Mouse (Mus musculus) heart, embryonic 14.5 days (tissue): ENCODE data around the gene Nt5e. TPM values are rescaled to one million over a fixed set of nuclear protein-coding genes. Genes with fewer than 3 reads are reported as not detected.

ENCODE experiments used
- ATAC-seq: fragments of 200-750 bp; cut with Nextera tagmentation; 2 replicates; pipeline ENCODE4 v1.8.0; 2017; ENCODE audit warnings: low read depth, moderate TSS enrichment; ENCODE audit not compliant: insufficient number of reproducible peaks, insufficient read depth, low FRiP score
- H3K27ac ChIP-seq, 2 experiments: fragments of 200-500 bp in 1 of 2; fragments of 300-500 bp in 1 of 2; sonication (generic) in 1 of 2; replicated peaks in 1 of 2; 2 replicates each; pipeline ENCODE4 v1.5.1; 2012 to 2014; ENCODE audit warnings: low read depth in 2 of 2, low read length in 2 of 2, control low read depth in 1 of 2, mild to moderate bottlenecking in 1 of 2, mixed read lengths in 1 of 2; ENCODE audit not compliant: control insufficient read depth in 1 of 2, insufficient read depth in 1 of 2
- H3K27me3 ChIP-seq: fragments of 300-500 bp; sonication (generic); 2 replicates; pipeline ENCODE4 v1.6.1; 2014; ENCODE audit warnings: mild to moderate bottlenecking, low read length, control low read depth; ENCODE audit not compliant: control insufficient read depth, insufficient read depth
- H3K36me3 ChIP-seq: fragments of 300-500 bp; sonication (generic); 2 replicates; pipeline ENCODE4 v1.6.1; 2014; ENCODE audit warnings: mild to moderate bottlenecking, control low read depth, low read length, mixed read lengths; ENCODE audit not compliant: control insufficient read depth, insufficient read depth
- H3K4me1 ChIP-seq, 2 experiments: fragments of 200-500 bp in 1 of 2; fragments of 300-500 bp in 1 of 2; sonication (generic) in 1 of 2; 2 replicates each; pipeline ENCODE4 v1.6.1; 2012 to 2014; ENCODE audit warnings: low read length in 2 of 2, control low read depth in 1 of 2, mixed read lengths in 1 of 2; ENCODE audit not compliant: control insufficient read depth in 2 of 2, insufficient read depth in 2 of 2
- H3K4me2 ChIP-seq: fragments of 300-500 bp; sonication (generic); 2 replicates; pipeline ENCODE4 v1.6.1; 2014; ENCODE audit warnings: mild to moderate bottlenecking, low read length
- H3K4me3 ChIP-seq, 2 experiments: fragments of 200-500 bp in 1 of 2; fragments of 300-500 bp in 1 of 2; sonication (generic) in 1 of 2; 2 replicates each; pipeline ENCODE4 v1.5.1; 2012 to 2014; ENCODE audit warnings: low read length in 2 of 2, mild to moderate bottlenecking in 2 of 2, control low read depth in 1 of 2, low read depth in 1 of 2, moderate library complexity in 1 of 2; ENCODE audit not compliant: control insufficient read depth in 1 of 2, insufficient read depth in 1 of 2
- H3K9ac ChIP-seq: fragments of 300-500 bp; sonication (generic); 2 replicates; pipeline ENCODE4 v1.6.1; 2014; ENCODE audit warnings: mild to moderate bottlenecking, low read length
- H3K9me3 ChIP-seq: fragments of 300-500 bp; sonication (generic); 2 replicates; pipeline ENCODE4 v1.6.1; 2016; ENCODE audit warnings: low read length, control low read depth; ENCODE audit not compliant: control insufficient read depth
- WGBS: fragments of 180-500 bp; shearing (Covaris S2); extraction: QIAGEN DNeasy Blood & Tissue Kit; methylation state at CpG from one replicate; pipeline ENCODE4 v1.1.7; 2014; 5-methylcytosine and 5-hydroxymethylcytosine counted together
- polyA plus RNA-seq: library from polyadenylated mRNA; unstranded; fragments of >200 nt; fragmentation: Nextera tagmentation; extraction: Ambion mirVana; gene quantifications from 2 replicates; pipeline ENCODE4 v1.2.1, GENCODE M21; 2014

Nt5e gene
- polyA plus RNA-seq, 1 experiment from 2014 or later: 5.6 TPM

DNA sequence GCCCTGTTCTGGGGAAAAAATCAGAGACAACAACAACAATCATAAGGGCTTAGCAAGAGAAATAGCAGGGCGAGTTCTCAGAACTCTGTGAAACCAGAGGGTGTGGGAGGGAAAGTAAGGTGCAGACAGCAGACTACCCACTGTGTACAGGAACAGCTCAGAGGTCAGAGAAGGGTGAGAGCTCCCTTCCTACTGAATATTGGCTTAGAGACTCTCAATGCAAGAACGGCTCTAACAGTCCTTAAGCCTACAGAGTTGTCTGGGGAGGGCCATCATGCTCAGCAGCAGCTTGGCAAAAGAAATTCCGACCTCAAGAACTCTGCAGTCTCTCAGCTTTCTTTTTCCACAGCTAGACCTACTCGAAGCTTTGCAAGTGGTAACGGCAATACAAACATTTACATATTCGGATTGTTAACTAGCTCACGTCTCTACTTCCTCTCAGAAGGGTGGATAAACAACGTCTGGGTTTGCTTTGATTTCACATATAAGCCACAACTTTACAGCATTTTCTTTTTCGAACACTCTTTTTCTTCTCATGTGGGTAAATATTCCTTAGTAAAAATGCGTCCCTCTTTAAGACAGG, 2.3 kb downstream of the Nt5e start:
- Histone ChIP-seq H3K9ac (peak overlapping the region; percentile 34), H3K4me3 (no peak overlapping the region), H3K27ac (no peak overlapping the region), H3K9me3 (no peaks in the 10 kb centered on the region), H3K27me3 (no peaks in the 10 kb centered on the region), H3K36me3 (no peaks in the 10 kb centered on the region), H3K4me2 (peak overlapping the region; percentile 21; the same call in 1 of the 2 replicates), H3K4me1 (peaks cover 2 to 18% of the 10 kb centered on the region in 2 experiments)
- ATAC-seq: no peak
- WGBS: 41% methylated on average over 10 of the region's 10 CpGs

DNA sequence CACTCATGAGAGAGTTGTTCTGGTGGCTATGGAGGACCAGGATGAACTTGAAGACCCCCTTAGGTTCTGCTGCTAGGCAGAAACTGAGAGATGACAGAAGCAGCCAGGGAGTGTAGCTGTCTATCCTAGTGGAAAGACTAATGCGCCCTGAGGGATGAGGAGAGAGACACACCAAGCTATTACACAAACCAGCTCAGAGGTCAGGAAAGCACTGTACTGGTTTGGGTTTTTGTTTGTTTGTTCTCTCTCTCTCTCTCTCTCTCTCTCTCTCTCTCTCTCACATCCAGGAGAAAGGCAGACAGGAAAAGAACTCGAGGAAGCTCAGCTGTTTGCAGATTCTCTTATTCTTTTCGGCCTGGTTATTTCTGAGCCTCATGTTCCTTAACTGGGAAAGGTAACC, 3.3 kb downstream of the Nt5e start:
- Histone ChIP-seq H3K9me3 (no peaks in the 10 kb centered on the region), H3K4me3 (no peak overlapping the region), H3K9ac (no peak overlapping the region), H3K27me3 (no peaks in the 10 kb centered on the region), H3K27ac (no peak overlapping the region), H3K36me3 (no peaks in the 10 kb centered on the region), H3K4me1 (peaks cover 2 to 18% of the 10 kb centered on the region in 2 experiments), H3K4me2 (no peak overlapping the region)
- no peak for ATAC-seq
- WGBS: 85% methylated on average over 3 of the region's 3 CpGs

GRCm38 (mm10) chr9:88332447-88332846, 5.5 kb downstream of the Nt5e start:
- Histone ChIP-seq H3K4me1 (peaks cover 2 to 16% of the 10 kb centered on the region in 2 experiments; a peak in 3 of 4 replicates), H3K4me3 (no peak overlapping the region), H3K9me3 (no peaks in the 10 kb centered on the region), H3K4me2 (no peak overlapping the region), H3K36me3 (no peaks in the 10 kb centered on the region), H3K27ac (no peak overlapping the region), H3K27me3 (no peaks in the 10 kb centered on the region), H3K9ac (no peak overlapping the region)
- no peak for ATAC-seq
- 52% methylated on average over 3 of the region's 3 CpGs for WGBS

- no peak for ATAC-seq
These were observed 8.8 kb downstream of the Nt5e start for GRCm38 (mm10) chr9:88335839-88336238.

GRCm38 (mm10) chr9:88340819-88341218, 13.8 kb downstream of the Nt5e start:
- no peak overlapping the region for H3K27ac ChIP-seq
- ATAC-seq: no peak

More at GRCm38 (mm10) chr9:88335839-88336238, 8.8 kb downstream of the Nt5e start:
- Histone ChIP-seq H3K36me3 (no peaks in the 10 kb centered on the region), H3K9ac (no peak overlapping the region), H3K9me3 (no peaks in the 10 kb centered on the region), H3K4me3 (no peak overlapping the region), H3K27ac (no peak overlapping the region), H3K4me2 (no peak overlapping the region), H3K27me3 (no peaks in the 10 kb centered on the region), H3K4me1 (0 out of 4 replicates have a peak, but pooled peaks cover 0 to 2% of the 10 kb centered on the region in 2 experiments)
- 40% methylated on average over 1 of the region's 2 CpGs for WGBS

DNA sequence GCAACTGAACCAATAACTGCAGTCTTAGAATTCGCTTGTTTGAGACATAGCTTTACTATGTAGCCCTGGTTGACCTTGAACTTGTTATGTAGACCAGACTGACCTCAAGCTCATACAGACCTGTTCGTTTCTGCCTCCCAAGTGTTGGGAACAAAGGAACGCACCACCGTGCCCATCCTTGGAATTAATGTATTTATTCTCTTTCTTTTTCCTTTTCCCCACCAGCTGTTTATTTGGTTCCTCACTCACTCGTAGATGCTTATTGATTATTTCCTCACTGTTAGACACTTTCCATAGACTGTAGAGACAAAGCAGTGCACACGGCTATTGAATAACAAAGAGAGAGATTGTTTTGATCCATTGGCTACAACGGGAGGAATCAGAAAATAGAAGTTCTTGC, 15.2 kb downstream of the Nt5e start:
- no peaks in the 10 kb centered on the region for H3K36me3 ChIP-seq
- WGBS: 77% methylated on average over 7 of the region's 7 CpGs

More at GRCm38 (mm10) chr9:88340819-88341218, 13.8 kb downstream of the Nt5e start:
- H3K9ac ChIP-seq: no peak overlapping the region
- H3K4me1 ChIP-seq: peaks cover 0 to 5% of the 10 kb centered on the region in 2 experiments; a peak in 2 of 4 replicates
- no peaks in the 10 kb centered on the region for H3K9me3 ChIP-seq
- no peak overlapping the region for H3K4me2 ChIP-seq
- no peaks in the 10 kb centered on the region for H3K36me3 ChIP-seq
- no peak overlapping the region for H3K4me3 ChIP-seq
- 81% methylated on average over 3 of the region's 3 CpGs for WGBS
- H3K27me3 ChIP-seq: no peaks in the 10 kb centered on the region

DNA sequence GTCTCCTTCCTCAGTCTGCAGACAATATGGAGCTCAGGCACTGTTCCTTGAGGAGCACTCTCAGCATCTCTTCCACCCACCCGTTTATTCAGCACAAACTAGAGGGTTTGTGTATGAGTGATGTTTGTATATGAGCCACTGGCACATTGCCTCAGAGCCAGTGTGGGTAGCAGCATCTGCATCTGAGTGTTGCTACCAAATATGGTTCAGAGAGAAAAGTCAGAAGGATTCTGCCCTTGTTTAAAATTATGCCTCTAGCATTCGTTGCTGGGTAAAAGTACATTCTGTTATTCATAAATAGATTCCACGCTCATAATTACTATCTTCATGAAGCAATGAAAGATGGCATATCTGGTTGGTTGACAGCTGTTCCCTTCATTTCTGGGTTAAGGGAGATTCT, 15.7 kb downstream of the Nt5e start:
- no peak overlapping the region for H3K27ac ChIP-seq
- peaks cover 0 to 5% of the 10 kb centered on the region in 2 experiments; a peak in 3 of 4 replicates for H3K4me1 ChIP-seq
- H3K4me3 ChIP-seq: no peak overlapping the region
- H3K27me3 ChIP-seq: no peaks in the 10 kb centered on the region
- H3K9me3 ChIP-seq: no peaks in the 10 kb centered on the region
- no peak for ATAC-seq
- no peaks in the 10 kb centered on the region for H3K36me3 ChIP-seq
- no peak overlapping the region for H3K4me2 ChIP-seq
- 85% methylated on average over 3 of the region's 3 CpGs for WGBS
- no peak overlapping the region for H3K9ac ChIP-seq

More for the DNA sequence above, 15.2 kb downstream of the Nt5e start:
- Histone ChIP-seq H3K9ac (no peak overlapping the region), H3K4me2 (no peak overlapping the region), H3K4me1 (peaks cover 0 to 5% of the 10 kb centered on the region in 2 experiments; a peak in 3 of 4 replicates), H3K4me3 (no peak overlapping the region), H3K27me3 (no peaks in the 10 kb centered on the region), H3K27ac (no peak overlapping the region), H3K9me3 (no peaks in the 10 kb centered on the region)
- ATAC-seq: no peak

- WGBS: 91% methylated on average over 2 of the region's 2 CpGs
These were observed 17.4 kb downstream of the Nt5e start for GRCm38 (mm10) chr9:88344424-88344823.

More at GRCm38 (mm10) chr9:88344424-88344823, 17.4 kb downstream of the Nt5e start:
- no peak overlapping the region for H3K9ac ChIP-seq
- H3K4me2 ChIP-seq: no peak overlapping the region
- ATAC-seq: no peak
- peaks cover 0 to 5% of the 10 kb centered on the region in 2 experiments; a peak in 3 of 4 replicates for H3K4me1 ChIP-seq
- no peaks in the 10 kb centered on the region for H3K27me3 ChIP-seq
- H3K36me3 ChIP-seq: no peaks in the 10 kb centered on the region
- H3K27ac ChIP-seq: no peak overlapping the region
- H3K9me3 ChIP-seq: no peaks in the 10 kb centered on the region
- H3K4me3 ChIP-seq: no peak overlapping the region
